Mouse (Mus musculus): ENCODE results near the gene Zfp551.

Zfp551 gene

GRCm38 (mm10) chr7:12422245-12422849, at the start of gene Zfp551:
Zfp551 (minus strand) TSS chr7:12422751.
- WGBS, result under 1% methylated on average over 27 of the region's 27 CpGs

- WGBS, result 56% methylated on average over 3 of the region's 3 CpGs
These were observed 304 bp upstream of the Zfp551 start for GRCm38 (mm10) chr7:12422855-12423254.

DNA sequence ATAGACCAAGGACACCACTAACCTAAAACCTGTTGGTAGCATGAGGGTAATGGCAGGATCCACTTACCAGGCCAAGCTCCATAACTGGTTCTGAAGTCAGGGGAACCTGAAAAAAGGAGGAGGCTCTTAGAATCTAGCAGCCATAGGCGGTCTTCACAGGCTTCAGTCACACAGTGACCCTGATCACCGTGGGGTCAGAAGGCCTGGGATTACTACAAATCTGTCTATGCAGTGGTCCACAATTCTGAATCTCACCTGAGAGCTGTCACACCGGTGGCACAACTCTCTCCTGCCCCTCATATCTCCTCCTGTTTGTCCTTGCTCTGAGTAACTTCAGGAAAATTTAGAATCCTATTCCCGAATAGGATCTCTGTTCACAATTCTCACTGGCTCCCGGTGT, 810 bp downstream of the Zfp551 start:
- 48% methylated on average over 5 of the region's 5 CpGs for whole genome bisulfite sequencing

- 65% methylated on average over 1 of the region's 1 CpGs for WGBS
These were observed 53.4 kb downstream of the Zfp551 start, which contains the start of gene Vmn1r84 for GRCm38 (mm10) chr7:12369173-12369572. Vmn1r84 (minus strand) TSS chr7:12369273.

Data from cerebral cortex, adult 2 months (tissue).